Mouse (Mus musculus) activated CD4-positive, CD25-positive, alpha-beta regulatory T cell, adult 9 weeks (primary cell): ENCODE measurements around the gene Cnot4. TPM values are rescaled to one million over a fixed set of nuclear protein-coding genes. Genes with fewer than 3 reads are reported as not detected.

Source experiments
- polyA plus RNA-seq: library from polyadenylated mRNA; unstranded; fragments of 100-300 nt; shearing (Covaris generic); gene quantifications from one replicate; pipeline ENCODE4 v1.2.1, GENCODE M21; 2017

Cnot4 gene
- polyA plus RNA-seq, result 63.3 TPM

DNA sequence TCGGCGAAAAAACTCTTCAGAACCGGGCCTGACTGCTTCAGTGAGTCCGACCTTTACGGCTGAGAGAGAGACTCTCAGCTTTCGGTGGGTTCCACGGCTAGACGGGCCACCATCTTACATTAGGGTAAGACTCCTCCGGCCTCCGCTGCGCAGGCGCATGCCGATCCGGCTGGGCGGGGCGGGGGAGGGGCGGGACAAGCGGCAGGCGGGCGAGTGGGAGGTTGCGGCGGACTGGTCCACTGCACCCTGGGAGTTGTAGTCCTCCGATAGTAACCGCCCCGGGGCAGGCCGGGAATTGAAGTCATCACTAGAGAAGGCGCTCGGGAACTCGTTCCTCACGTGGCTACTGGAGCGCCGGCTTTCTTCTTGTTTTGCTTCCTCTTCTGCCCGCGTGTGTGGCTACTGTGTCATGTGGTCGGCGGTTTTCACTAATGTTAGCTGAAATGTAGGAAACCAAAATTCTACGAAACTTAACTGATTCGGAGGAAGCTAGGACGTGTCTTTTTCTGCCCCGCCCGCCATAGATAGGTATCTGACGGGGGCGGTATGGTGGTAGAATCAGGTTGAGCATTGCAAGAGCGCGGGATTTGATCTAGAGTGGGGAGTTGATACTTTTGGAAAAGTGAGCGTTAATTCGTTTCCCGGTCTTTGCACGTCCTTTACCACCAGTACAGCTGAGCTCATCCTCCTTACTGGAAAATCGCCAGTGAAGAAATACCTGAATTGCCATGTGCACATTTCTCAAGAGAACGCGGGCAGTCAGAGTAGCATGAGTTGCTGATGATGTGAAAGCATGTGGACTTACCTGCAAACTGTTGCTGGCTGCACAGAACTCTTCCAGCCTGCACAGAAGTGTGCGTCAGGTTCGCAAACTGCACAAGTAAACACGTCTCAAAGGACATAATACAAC is at the start of gene Cnot4:
TSS of gene Cnot4 (minus strand) at position 146 of the 910 bp plus-strand sequence.

DNA sequence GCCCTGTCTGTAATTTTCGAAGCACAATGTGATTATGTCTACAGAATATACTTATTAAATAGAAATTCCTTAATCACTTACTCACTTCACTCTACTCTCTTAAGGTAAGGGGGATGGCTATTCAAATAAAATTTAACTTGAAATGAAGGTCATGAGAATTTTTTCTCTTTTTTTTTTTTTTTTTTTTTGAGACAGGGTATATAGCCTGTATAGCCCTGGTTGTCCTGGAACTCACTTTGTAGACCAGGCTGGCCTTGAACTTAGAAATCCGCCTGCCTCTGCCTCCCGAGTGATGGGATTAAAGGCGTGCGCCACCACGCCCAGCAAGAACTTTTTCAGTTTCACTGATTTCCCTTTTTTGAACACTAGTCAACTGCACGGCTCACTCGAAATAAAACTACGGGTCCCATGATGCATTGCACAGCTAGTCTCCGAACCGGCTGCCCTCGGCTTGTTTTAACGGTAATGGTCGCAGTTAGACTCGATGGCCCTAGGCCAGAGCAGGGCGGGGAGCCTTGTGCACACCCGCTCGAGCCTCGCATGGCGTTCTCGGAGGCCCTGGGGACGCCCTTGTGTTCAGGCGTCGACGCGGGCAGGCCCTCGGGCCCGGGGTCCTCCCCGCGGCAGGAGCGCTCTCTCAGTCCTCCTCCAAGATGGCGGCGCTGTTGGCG is 43.6 kb upstream of the Cnot4 start, which contains the start of gene Nup205:
TSS of gene Nup205 (plus strand) at position 443 of the 671 bp plus-strand sequence.

DNA sequence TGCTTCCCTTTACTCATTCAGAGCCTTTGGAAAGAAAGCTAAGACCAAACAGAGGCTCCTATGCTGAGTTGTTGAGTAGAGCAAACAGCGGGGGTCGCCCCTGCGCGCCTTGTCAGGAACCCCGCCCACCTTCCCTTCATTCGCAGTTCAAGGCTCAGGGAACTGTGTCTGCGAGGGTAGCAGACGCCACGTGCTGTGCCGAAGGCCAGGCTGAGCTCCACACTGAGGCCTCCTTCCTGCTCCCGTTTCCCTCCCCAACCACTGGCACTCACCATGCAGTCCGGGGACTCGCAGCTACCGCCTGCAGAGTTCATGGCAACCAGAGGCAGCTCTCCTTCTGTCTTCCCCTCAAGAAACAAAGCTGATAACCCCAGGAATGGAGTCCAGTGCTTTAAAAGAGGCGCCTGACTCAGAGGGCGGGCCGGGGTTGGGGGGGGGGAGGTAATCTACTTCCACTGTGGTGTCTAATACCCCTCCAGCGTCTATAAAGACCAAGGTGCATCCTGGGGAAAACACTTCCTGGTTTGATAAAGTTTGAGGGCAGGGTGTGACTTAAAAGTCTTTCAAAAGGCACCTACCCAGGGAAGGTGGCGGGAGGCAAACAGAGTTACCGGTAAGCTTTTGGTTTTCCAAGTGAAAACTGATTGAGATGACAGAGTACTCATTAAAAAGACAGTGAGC is 145.3 kb downstream of the Cnot4 start, which contains the start of gene Slc23a4:
TSS of gene Slc23a4 (minus strand) at position 324 of the 681 bp plus-strand sequence.

Other genes with a start within 250 kb of the Cnot4 start
- 26.6 TPM for gene Wdr91, start 222.8 kb downstream of the Cnot4 start, polyA plus RNA-seq
- gene Stra8, start 213.6 kb downstream of the Cnot4 start, polyA plus RNA-seq, result not detected
- gene Slc23a4, start 145.3 kb downstream of the Cnot4 start, polyA plus RNA-seq, result 0.93 TPM
- gene Nup205, start 43.7 kb upstream of the Cnot4 start, polyA plus RNA-seq, result 41.9 TPM
- gene Slc13a4, start 174.4 kb upstream of the Cnot4 start, polyA plus RNA-seq, result 0.22 TPM
- gene Fam180a, start 192.4 kb upstream of the Cnot4 start, polyA plus RNA-seq, result not detected